Mouse (Mus musculus) erythroblast, embryonic 14.5 days (primary cell): ENCODE data around the gene Mctp1.

Experiments used
- GATA1 ChIP-seq: IDR thresholded peaks from 2 replicates; pipeline ENCODE4 v1.6.1; 2012; ENCODE audit warnings: low read length, inconsistent platforms, mixed read lengths
- TAL1 ChIP-seq: IDR thresholded peaks from 3 replicates; pipeline ENCODE4 v1.6.1; 2012; ENCODE audit warnings: low read length, inconsistent platforms, mixed read lengths

GRCm38 (mm10) chr13:76858078-76858482, 473.7 kb downstream of the Mctp1 start:
- TF ChIP-seq GATA1 (no peak), TAL1 (no peak)
